Mouse (Mus musculus): ENCODE measurements around the gene Commd4.

Commd4 gene

DNA sequence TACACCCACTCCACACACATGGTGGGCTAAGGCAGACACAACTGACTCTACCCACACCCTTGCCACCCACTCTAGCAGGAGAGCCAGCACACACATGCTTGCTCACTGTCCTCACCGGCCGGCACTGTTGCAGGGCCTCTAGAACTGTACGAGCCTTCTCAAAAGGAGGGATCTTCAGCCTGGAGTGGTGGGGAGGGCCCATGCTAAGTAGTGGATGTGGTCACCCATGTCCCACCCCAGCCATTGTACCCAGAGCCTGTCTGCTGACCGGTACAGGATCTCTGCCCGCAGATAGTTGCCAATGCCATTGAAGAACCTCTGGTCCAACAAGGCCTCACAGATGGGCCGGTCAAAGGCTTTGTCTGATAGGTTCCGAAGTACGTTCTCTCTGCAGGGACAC is 13.3 kb downstream of the Commd4 start:
- in situ Hi-C loops (cut with MboI, MseI), result loop anchor here (25.0 kb wide), 1 partner anchor 208 kb away; the partner anchor contains the start of genes Imp3 and Snx33

DNA sequence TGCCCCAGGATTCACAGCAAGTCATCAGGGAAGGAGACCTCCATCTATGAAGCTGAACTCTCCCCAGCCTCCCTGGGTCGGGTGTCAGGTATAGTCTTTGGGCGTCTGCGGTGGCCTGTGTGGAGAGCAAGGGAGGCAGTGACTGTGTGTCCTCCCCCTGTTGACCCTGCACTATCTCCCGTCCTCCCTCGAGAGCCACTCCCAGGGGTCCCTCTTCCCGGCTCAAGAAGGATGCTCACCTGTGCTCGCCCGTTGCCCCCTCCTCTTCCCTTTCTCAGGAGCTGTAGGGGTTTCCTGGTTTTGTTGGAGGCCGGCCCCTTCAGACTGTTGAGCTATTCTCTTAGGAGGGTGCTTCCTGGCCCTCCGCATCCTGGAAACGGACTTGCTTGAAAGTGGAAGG is 14.9 kb downstream of the Commd4 start:
- in situ Hi-C loops (cut with MboI, MseI), result loop anchor here (25.0 kb wide), 1 partner anchor 206 kb away; the partner anchor contains the start of genes Imp3 and Snx33

DNA sequence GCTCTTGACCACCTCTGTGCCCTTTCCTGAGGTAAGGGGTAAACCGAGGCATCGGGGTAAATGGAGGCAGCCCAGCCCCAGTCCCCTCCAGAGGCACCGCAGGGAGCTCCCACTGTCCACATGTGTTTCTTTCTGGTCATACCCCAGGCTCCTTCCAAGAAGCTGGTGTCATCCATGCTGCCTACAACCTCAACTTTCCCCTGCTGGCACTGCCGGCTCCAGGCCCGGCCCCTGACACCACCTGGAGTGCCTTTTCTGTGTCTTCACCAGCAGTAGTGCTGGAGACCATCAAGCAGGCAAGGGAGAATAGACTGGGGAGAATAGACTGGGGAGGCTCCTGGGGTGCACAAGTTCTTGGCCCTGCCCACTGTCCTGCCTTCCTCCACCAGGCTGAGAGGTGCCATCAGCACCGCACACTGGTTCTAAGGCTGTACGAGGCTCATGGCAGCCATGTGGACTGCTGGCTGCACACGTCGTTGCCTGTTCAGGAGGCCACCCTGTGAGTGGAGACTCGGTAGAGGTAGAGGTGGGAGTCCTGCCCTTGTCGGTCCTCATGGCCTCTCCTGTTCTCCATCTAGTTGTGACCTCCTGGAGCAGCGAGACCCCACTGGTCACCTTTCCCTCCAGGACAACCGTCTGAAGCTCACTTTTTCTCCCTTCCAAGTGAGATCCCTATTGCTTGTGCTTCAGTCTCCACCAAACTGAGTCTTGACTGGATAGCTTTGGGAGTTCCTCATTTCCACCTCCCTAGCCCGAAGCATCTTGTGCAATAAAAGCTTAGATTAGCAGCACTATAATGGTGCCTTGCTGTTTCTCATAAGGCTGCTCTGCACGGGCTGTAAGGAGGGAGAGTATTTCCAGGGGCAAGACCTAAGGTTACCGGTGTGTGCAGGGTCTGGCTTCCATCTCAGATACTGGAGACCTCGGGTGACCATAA is 16.4 kb downstream of the Commd4 start:
- in situ Hi-C loops (cut with MboI, MseI), result loop anchor here (25.0 kb wide), 1 partner anchor 204 kb away; the partner anchor contains the start of genes Imp3 and Snx33

DNA sequence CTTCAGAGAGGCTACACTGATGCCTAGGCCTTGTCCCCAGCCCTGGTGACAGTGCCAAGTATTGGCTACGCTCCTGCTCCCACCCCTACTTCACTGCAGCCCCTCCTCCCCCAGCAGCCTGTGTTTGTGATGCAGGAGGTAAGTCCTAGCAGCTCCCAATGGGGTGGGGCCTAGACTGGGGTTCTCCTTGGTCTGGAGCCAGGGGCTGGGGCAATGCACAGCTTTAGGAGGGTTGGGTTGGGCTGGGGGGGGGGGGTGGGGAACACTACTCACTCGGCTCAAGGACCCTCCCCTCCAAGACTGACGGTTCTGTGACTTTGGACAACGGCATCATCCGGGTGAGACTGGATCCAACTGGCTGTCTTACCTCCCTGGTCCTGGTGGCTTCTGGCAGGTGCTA is 18.6 kb downstream of the Commd4 start:
- in situ Hi-C loops (cut with MboI, MseI), result loop anchor here (25.0 kb wide), 1 partner anchor 202 kb away; the partner anchor contains the start of genes Imp3 and Snx33

DNA sequence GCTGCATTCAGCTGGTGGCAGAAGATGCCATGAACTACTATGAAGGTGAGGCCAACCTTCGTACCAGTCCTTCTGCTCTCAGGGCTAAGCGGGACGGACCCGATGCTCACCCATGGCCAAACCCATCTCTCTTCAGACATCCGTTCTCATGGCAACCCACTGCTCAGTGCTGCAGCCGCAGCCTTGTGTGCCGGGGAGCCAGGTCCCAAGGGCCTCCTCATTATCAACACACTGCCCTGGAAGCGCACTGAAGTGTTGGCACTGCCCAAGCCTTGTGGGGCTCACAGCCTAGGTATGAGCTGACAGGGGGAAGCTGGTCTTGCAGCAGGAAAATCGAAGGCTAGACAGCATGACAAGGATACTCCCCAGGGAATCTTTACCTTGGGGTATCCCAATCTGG is 19.0 kb downstream of the Commd4 start:
- in situ Hi-C loops (cut with MboI, MseI), result loop anchor here (25.0 kb wide), 1 partner anchor 202 kb away; the partner anchor contains the start of genes Imp3 and Snx33

DNA sequence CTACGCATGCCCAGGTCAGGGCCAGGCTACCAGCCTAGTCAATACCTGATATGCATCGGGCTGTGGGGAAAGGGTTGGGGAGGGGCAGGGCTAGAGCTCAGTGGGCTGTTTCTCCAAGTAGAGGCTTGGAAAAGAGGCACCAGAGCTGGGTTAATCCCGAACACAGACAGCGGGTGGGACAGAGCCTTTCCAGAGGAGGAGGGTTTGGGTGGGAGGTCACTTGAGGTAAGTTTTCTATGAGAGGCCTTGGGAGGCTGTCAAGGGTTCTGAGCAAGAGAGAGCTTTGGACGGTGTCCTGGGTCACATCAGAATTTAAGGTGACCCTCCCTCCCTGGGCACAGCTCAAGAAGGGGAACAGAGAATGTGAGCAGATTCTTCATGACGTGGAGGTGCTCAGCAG is 19.6 kb downstream of the Commd4 start:
- in situ Hi-C loops (cut with MboI, MseI), result loop anchor here (25.0 kb wide), 1 partner anchor 201 kb away; the partner anchor contains the start of genes Imp3 and Snx33

DNA sequence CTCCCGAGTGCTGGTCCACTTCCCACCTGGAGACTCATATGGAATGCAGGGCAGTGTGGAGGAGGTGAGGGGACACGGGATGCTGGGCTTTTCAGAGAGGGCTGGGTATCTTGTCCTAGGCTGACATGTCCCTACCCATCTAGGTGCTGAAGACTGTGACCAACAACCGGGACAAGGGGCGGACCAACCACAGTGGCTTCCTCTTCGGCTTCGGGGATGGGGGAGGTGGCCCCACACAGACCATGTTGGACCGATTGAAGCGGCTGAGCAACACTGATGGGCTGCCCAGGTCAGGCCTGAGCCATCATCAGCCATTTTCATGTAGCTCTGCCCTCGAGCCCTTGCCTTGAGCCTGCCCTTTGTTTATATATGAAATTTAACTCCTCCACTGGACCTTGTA is 20.4 kb downstream of the Commd4 start:
- in situ Hi-C loops (cut with MboI, MseI), result loop anchor here (25.0 kb wide), 1 partner anchor 200 kb away; the partner anchor contains the start of genes Imp3 and Snx33

DNA sequence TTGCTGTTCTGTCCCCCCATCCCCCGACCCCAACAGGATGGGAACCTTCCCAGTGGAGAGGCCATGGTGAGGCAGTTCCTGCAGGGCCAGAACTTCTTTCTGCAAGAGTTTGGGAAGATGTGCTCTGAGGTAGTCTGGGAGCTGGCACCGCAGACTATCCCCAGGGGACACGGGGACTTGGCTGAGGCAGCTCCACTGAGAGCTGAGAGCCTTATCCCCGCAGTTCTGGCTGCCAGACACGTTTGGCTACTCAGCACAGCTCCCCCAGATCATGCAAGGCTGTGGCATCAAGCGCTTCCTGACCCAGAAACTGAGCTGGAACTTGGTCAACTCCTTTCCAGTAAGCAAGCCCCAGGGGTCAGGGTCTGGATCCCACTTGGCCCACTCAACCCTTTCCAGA is 20.9 kb downstream of the Commd4 start:
- in situ Hi-C loops (cut with MboI, MseI), result loop anchor here (25.0 kb wide), 1 partner anchor 200 kb away; the partner anchor contains the start of genes Imp3 and Snx33

DNA sequence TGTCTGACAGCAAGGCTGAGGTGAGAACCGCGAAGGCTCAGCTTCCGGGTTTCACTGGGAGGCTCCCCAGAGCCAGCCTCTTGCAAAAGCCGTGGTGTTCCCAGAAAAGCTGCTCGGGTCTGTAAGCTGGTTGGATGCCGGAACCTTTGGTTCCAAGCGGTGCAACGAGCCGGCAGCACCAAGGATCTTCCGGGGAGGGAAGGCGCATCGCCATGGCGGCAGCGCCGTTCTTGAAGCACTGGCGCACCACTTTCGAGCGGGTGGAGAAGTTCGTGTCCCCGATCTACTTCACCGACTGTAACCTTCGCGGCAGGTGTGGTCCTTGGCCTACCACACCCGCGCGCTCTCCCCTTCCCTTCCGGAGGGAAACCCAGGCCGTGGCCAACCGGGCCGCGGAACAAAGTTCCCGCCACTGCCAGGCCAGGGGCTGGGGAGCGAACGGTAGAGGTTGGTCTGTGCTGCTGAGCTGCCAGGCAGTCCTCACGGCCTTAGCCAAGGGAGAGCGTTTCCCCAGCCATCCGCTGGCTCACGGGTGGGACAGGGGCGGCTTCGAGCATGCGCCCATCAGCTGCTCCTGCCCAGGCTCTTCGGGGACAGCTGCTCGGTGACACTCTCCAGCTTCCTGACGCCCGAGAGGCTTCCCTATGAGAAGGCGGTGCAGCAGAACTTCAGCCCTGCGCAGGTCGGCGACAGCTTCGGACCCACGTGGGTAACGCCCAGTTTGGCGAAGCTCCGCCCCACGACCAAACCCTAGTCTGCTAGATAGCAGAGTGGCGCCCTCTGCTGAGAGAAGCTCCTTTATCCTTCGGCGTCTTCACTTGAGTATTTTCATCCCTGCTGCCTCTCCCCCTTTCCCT is 27.3 kb downstream of the Commd4 start, which contains the start of gene Man2c1:
Man2c1 (plus strand) TSS at position 114 of the 857 bp plus-strand sequence.
- in situ Hi-C loops (cut with MboI, MseI), result loop anchor here (25.0 kb wide), 1 partner anchor 194 kb away; the partner anchor contains the start of genes Imp3 and Snx33

DNA sequence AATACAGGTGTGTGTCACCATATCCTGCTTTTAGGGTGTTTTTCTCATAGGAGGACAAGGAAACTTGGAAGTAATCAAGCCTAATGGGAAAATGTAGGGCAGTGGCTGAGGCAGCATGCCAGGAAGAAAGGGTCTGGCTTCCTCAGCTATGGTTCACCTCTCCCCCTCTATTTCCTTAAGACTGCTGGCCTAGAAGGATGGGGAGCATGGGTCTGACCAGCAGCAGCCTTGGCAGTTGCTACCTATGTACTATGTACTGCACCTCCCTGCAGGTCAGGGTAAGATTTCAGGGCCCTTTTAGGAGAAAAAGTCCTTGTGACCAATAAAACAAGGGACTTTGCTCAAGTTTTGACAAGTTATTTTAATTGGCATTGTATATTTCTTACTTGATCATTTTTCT is 28.5 kb downstream of the Commd4 start:
- in situ Hi-C loops (cut with MboI, MseI), result loop anchor here (25.0 kb wide), 1 partner anchor 192 kb away; the partner anchor contains the start of genes Imp3 and Snx33

DNA sequence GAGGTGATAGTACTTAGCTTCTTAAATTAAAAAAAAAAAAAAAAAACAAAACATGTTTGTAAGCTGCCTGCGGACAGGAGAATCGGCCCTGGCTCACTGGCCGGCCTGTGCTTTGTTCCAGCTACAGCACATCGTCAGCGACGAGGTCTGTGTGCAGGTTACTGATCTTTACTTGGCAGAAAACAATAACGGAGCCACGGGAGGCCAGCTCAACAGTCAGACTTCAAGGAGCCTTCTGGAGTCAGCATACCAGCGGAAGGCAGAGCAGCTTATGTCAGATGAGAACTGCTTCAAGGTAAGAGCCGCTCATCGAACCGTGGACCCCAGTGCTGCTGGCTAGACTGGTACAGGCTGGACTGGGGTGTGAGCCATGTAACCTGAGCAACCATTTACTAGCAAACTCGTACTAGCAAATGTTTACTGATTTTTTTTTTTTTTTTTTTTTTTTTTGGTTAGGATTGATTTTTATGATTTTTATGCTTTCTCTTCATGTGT is 40.8 kb downstream of the Commd4 start:
- in situ Hi-C loops (cut with MboI, MseI), result no loop called here
